In genomic region chr8:10910244-10910872, GRCm38 (mm10) we compare ENCODE assay signal across 10 mouse cellular contexts.
DNase-seq lines count a peak whose midpoint lies in the region; ATAC-seq and TF ChIP-seq lines count a peak whose summit lies in the region.
"Had no signal": no experiment of that assay in that cellular context is flagged by ENCODE, and none has a peak within 500 bp of the region (broad histone marks: within the 10 kb centered on the region; RNA-seq: fewer than 3 reads in every experiment).

No protein-coding gene starts in this region.

- H3K36me3 ChIP-seq in midbrain, embryonic 10.5 days = no peaks in the 10 kb centered on the region
- H3K36me3 ChIP-seq in midbrain, embryonic 14.5 days (ENCODE audit: control insufficient read depth, insufficient read depth, low read length) = no peaks in the 10 kb centered on the region
- H3K36me3 ChIP-seq in heart, embryonic 11.5 days (ENCODE audit: control insufficient read depth, insufficient read depth, low read length) = no peaks in the 10 kb centered on the region
- no peaks in the 10 kb centered on the region for H3K36me3 ChIP-seq in myocyte (ENCODE audit: control insufficient read depth, insufficient read depth)
- H3K36me3 ChIP-seq in hindbrain, embryonic 14.5 days (replicated peaks; ENCODE audit: control insufficient read depth, insufficient read depth) = no peaks in the 10 kb centered on the region
- no peaks in the 10 kb centered on the region for H3K36me3 ChIP-seq in midbrain, embryonic 11.5 days (ENCODE audit: control insufficient read depth, insufficient read depth, low read length)
- H3K36me3 ChIP-seq: G1E; stomach, embryonic 15.5 days had no signal

- no peak for ATAC-seq in midbrain, embryonic 14.5 days (ENCODE audit: low FRiP score, low TSS enrichment)
- ATAC-seq in heart, embryonic 11.5 days (replicated peaks; ENCODE audit: insufficient number of reproducible peaks, low FRiP score, low TSS enrichment) = 0 out of 2 replicates have a peak, but pooled peaks have one; percentile 52
- ATAC-seq in hindbrain, embryonic 14.5 days (ENCODE audit: low FRiP score) = no peak
- ATAC-seq in midbrain, embryonic 11.5 days (ENCODE audit: low FRiP score) = no peak

- WGBS in midbrain, embryonic 10.5 days = 50% methylated on average over 6 of the region's 6 CpGs
- WGBS in midbrain, embryonic 14.5 days = 39% methylated on average over 6 of the region's 6 CpGs
- WGBS in heart, embryonic 11.5 days (ENCODE audit: insufficient replicate concordance) = 23% methylated on average over 6 of the region's 6 CpGs
- 53% methylated on average over 6 of the region's 6 CpGs for WGBS in hindbrain, embryonic 14.5 days
- WGBS in midbrain, embryonic 11.5 days = 44% methylated on average over 6 of the region's 6 CpGs

- H3ac ChIP-seq in myocyte (ENCODE audit: control insufficient read depth, insufficient read length) = no peak overlapping the region

- no peak overlapping the region for H3K9ac ChIP-seq in midbrain, embryonic 14.5 days (replicated peaks; ENCODE audit: low read length)
- H3K9ac ChIP-seq in heart, embryonic 11.5 days (ENCODE audit: low read depth, low read length) = no peak overlapping the region
- H3K9ac ChIP-seq in hindbrain, embryonic 14.5 days = no peak overlapping the region
- H3K9ac ChIP-seq in midbrain, embryonic 11.5 days (ENCODE audit: low read length) = no peak overlapping the region
- H3K9ac ChIP-seq: stomach, embryonic 15.5 days had no signal

- DNase-seq in midbrain, embryonic 10.5 days (ENCODE audit: low spot score) = no peak
- DNase-seq in midbrain, embryonic 14.5 days = no peak
- peak; percentile 77 for DNase-seq in kidney, postnatal 10 days
- DNase-seq in hindbrain, embryonic 14.5 days (ENCODE audit: low spot score) = no peak
- DNase-seq in midbrain, embryonic 11.5 days (ENCODE audit: low spot score, missing footprints) = no peak
- DNase-seq in gastrocnemius, postnatal 10 days = no peak

- H3K27me3 ChIP-seq in midbrain, embryonic 10.5 days (ENCODE audit: low read depth, poor library complexity, severe bottlenecking) = peaks cover 25% of the 10 kb centered on the region
- no peaks in the 10 kb centered on the region for H3K27me3 ChIP-seq in midbrain, embryonic 14.5 days (ENCODE audit: control insufficient read depth, insufficient read depth, low read length)
- no peaks in the 10 kb centered on the region for H3K27me3 ChIP-seq in heart, embryonic 11.5 days (ENCODE audit: control insufficient read depth, insufficient read depth, low read length)
- no peaks in the 10 kb centered on the region for H3K27me3 ChIP-seq in myocyte (ENCODE audit: control insufficient read depth, insufficient read depth, insufficient read length)
- peaks cover 3% of the 10 kb centered on the region; the same call in 1 of the 2 replicates for H3K27me3 ChIP-seq in hindbrain, embryonic 14.5 days (ENCODE audit: control insufficient read depth, insufficient read depth, low read length)
- no peaks in the 10 kb centered on the region for H3K27me3 ChIP-seq in midbrain, embryonic 11.5 days (ENCODE audit: control insufficient read depth, insufficient read depth, low read length)
- H3K27me3 ChIP-seq: stomach, embryonic 15.5 days had no signal

- H3K4me3 ChIP-seq in midbrain, embryonic 10.5 days = no peak overlapping the region
- no peak overlapping the region for H3K4me3 ChIP-seq in midbrain, embryonic 14.5 days (replicated peaks; ENCODE audit: low read depth, low read length)
- H3K4me3 ChIP-seq in heart, embryonic 11.5 days (ENCODE audit: low read depth, low read length) = no peak overlapping the region
- no peak overlapping the region for H3K4me3 ChIP-seq in myocyte
- H3K4me3 ChIP-seq in hindbrain, embryonic 14.5 days (replicated peaks; ENCODE audit: low read length) = no peak overlapping the region
- no peak overlapping the region for H3K4me3 ChIP-seq in midbrain, embryonic 11.5 days (ENCODE audit: low read depth, low read length)
- H3K4me3 ChIP-seq: stomach, embryonic 15.5 days had no signal

- no peaks in the 10 kb centered on the region for H3K79me2 ChIP-seq in myocyte (ENCODE audit: control insufficient read depth, insufficient read depth)

- H3K9me3 ChIP-seq in midbrain, embryonic 10.5 days (replicated peaks) = no peaks in the 10 kb centered on the region
- H3K9me3 ChIP-seq in midbrain, embryonic 14.5 days (ENCODE audit: control insufficient read depth, low read length) = no peaks in the 10 kb centered on the region
- no peaks in the 10 kb centered on the region for H3K9me3 ChIP-seq in heart, embryonic 11.5 days (replicated peaks; ENCODE audit: control insufficient read depth, low read length)
- H3K9me3 ChIP-seq in hindbrain, embryonic 14.5 days (ENCODE audit: control insufficient read depth, low read length) = no peaks in the 10 kb centered on the region
- H3K9me3 ChIP-seq in midbrain, embryonic 11.5 days (ENCODE audit: control insufficient read depth, low read length) = no peaks in the 10 kb centered on the region
- H3K9me3 ChIP-seq: G1E; stomach, embryonic 15.5 days had no signal

- peaks cover 28% of the 10 kb centered on the region for H3K4me1 ChIP-seq in midbrain, embryonic 10.5 days
- no peaks in the 10 kb centered on the region for H3K4me1 ChIP-seq in midbrain, embryonic 14.5 days (ENCODE audit: control insufficient read depth, insufficient read depth, low read length)
- H3K4me1 ChIP-seq in heart, embryonic 11.5 days (ENCODE audit: control insufficient read depth, insufficient read depth, low read length) = peaks cover 8% of the 10 kb centered on the region
- H3K4me1 ChIP-seq in hindbrain, embryonic 14.5 days (replicated peaks; ENCODE audit: control insufficient read depth, insufficient read depth, low read length) = no peaks in the 10 kb centered on the region
- no peaks in the 10 kb centered on the region; the same call in 1 of the 2 replicates for H3K4me1 ChIP-seq in midbrain, embryonic 11.5 days (ENCODE audit: control insufficient read depth, insufficient read depth, low read length)

- TF ChIP-seq POLR2A in myocyte (IDR thresholded peaks at IDR 0.05; ENCODE audit: insufficient read length, low read depth) = no peak

- H3K27ac ChIP-seq in midbrain, embryonic 10.5 days (replicated peaks) = 0 out of 2 replicates have a peak overlapping the region, but pooled peaks have one; percentile 18
- no peak overlapping the region for H3K27ac ChIP-seq in midbrain, embryonic 14.5 days (replicated peaks; ENCODE audit: low read depth, low read length)
- H3K27ac ChIP-seq in heart, embryonic 11.5 days (ENCODE audit: low read depth, low read length) = no peak overlapping the region
- H3K27ac ChIP-seq in hindbrain, embryonic 14.5 days = no peak overlapping the region
- H3K27ac ChIP-seq in midbrain, embryonic 11.5 days (ENCODE audit: low read depth, low read length) = no peak overlapping the region
- H3K27ac ChIP-seq: stomach, embryonic 15.5 days had no signal

- no peak overlapping the region for H3K4me2 ChIP-seq in midbrain, embryonic 14.5 days (ENCODE audit: low read length)
- no peak overlapping the region for H3K4me2 ChIP-seq in heart, embryonic 11.5 days
- H3K4me2 ChIP-seq in myocyte (ENCODE audit: low read depth) = peak overlapping the region; percentile 14
- no peak overlapping the region for H3K4me2 ChIP-seq in hindbrain, embryonic 14.5 days (replicated peaks)
- no peak overlapping the region for H3K4me2 ChIP-seq in midbrain, embryonic 11.5 days
- H3K4me2 ChIP-seq: stomach, embryonic 15.5 days had no signal

TF ChIP-seq in myocyte, 11 proteins besides CTCF, POLR2A, EP300 and RAD21:
- TF ChIP-seq POLR2AphosphoS2 (IDR thresholded peaks at IDR 0.05; ENCODE audit: insufficient read length, low read depth) = no peak
- no peak for TF ChIP-seq SRF (IDR thresholded peaks at IDR 0.05; ENCODE audit: control insufficient read depth, insufficient read length, low read depth)
- TF ChIP-seq MYOG (IDR thresholded peaks at IDR 0.05; ENCODE audit: control insufficient read depth in 1 of 3, insufficient read depth in 1 of 3, insufficient read length in 2 of 3, low read depth in 2 of 3) = no peak
- no peak for TF ChIP-seq MAX (IDR thresholded peaks at IDR 0.05; ENCODE audit: low read depth)
- no peak for TF ChIP-seq MYOD1 (IDR thresholded peaks at IDR 0.05; ENCODE audit: control insufficient read depth in 1 of 3, insufficient read length in 2 of 3, low read depth in 2 of 3)
- no peak for TF ChIP-seq USF1 (IDR thresholded peaks at IDR 0.05; ENCODE audit: low read depth)
- no peak for TF ChIP-seq TCF12 (IDR thresholded peaks at IDR 0.05; ENCODE audit: insufficient read depth, poor library complexity, severe bottlenecking)
- TF ChIP-seq E2F4 (IDR thresholded peaks at IDR 0.05; ENCODE audit: insufficient read depth) = no peak
- TF ChIP-seq REST (IDR thresholded peaks at IDR 0.05; ENCODE audit: insufficient read depth, insufficient read length) = no peak
- TF ChIP-seq TCF3 (IDR thresholded peaks at IDR 0.05; ENCODE audit: insufficient read length, low read depth) = no peak
- TF ChIP-seq CEBPB (IDR thresholded peaks at IDR 0.05; ENCODE audit: insufficient read depth, poor library complexity, severe bottlenecking) = no peak
